Mouse (Mus musculus) B cell, adult 2 months (primary cell): ENCODE results near the gene Myo6.
A peak's percentile ranks its signal among the peaks of the same experiment; 100 is the strongest.
"Not testable (repeated sequence)": the region's sequence is repeated elsewhere in the genome, so short reads cannot be mapped to it uniquely, and the experiment has no call there.

Experiments
- DNase-seq, 2 experiments: peaks; one replicate each; pipeline ENCODE4 v3.0.0; 2022

The Myo6 gene

GRCm38 (mm10) chr9:80306853-80307252 lies 142.0 kb downstream of the Myo6 start:
- DNase-seq: no peak

- DNase-seq: no peak
Observed at GRCm38 (mm10) chr9:80307629-80308028, 142.8 kb downstream of the Myo6 start.

- no peak for DNase-seq
Observed at GRCm38 (mm10) chr9:80313610-80314009, 148.8 kb downstream of the Myo6 start.

GRCm38 (mm10) chr9:80315922-80316321 lies 151.1 kb downstream of the Myo6 start:
- no peak for DNase-seq

GRCm38 (mm10) chr9:80318027-80318426 lies 153.2 kb downstream of the Myo6 start:
- no peak for DNase-seq

- DNase-seq: not testable (repeated sequence)
Observed at GRCm38 (mm10) chr9:80321051-80321887, 156.4 kb downstream of the Myo6 start.

GRCm38 (mm10) chr9:80332153-80332552 lies 167.3 kb downstream of the Myo6 start:
- DNase-seq: peak; percentile 6 to 16

- DNase-seq: no peak
Observed at GRCm38 (mm10) chr9:80333466-80333865, 168.6 kb downstream of the Myo6 start.

GRCm38 (mm10) chr9:80333998-80334605 lies 169.3 kb downstream of the Myo6 start:
- no peak for DNase-seq

GRCm38 (mm10) chr9:80335660-80336357 lies 171.0 kb downstream of the Myo6 start:
- DNase-seq: no peak

GRCm38 (mm10) chr9:80338026-80338425 lies 173.2 kb downstream of the Myo6 start:
- DNase-seq: no peak

- no peak for DNase-seq
Observed at GRCm38 (mm10) chr9:80340927-80341326, 176.1 kb downstream of the Myo6 start.

- peak; percentile 11 to 21 for DNase-seq
Observed at GRCm38 (mm10) chr9:80341756-80342155, 176.9 kb downstream of the Myo6 start.

GRCm38 (mm10) chr9:80342520-80342919 lies 177.7 kb downstream of the Myo6 start:
- DNase-seq: no peak

- DNase-seq: no peak
Observed at GRCm38 (mm10) chr9:80344451-80345000, 179.7 kb downstream of the Myo6 start.

GRCm38 (mm10) chr9:80351295-80351677 lies 186.5 kb downstream of the Myo6 start:
- DNase-seq: no peak

GRCm38 (mm10) chr9:80351678-80352331 lies 187.0 kb downstream of the Myo6 start:
- DNase-seq: no peak

GRCm38 (mm10) chr9:80360063-80360462 lies 195.2 kb downstream of the Myo6 start:
- no peak for DNase-seq
